Mouse (Mus musculus): ENCODE measurements around the gene Ptprd.
"Not testable (repeated sequence)": the region's sequence is repeated elsewhere in the genome, so short reads cannot be mapped to it uniquely, and the experiment has no call there.

Ptprd gene

GRCm38 (mm10) chr4:77889489-77889888, 322.3 kb downstream of the Ptprd start:
- DNase-seq (ENCODE audit: low read depth, low spot score) = no peak

DNA sequence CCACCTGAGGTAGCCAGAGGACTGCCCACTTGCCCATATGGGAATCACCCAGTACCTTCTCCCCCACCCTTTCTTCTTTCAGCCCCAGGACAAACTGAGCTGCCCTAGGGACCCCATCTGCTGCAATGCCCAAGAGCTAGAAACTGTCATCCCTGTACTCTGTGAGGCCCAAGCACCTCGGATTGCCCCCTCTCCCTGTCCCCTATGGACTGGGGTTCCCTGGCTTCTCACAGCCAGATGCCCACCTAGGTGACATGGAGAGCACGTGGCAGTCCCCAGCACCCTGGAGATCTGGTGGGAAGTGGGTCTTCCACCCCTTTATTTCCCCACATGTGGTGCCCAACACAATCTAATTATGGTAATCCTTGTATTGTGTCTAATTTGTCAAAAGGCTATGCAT, 331.5 kb downstream of the Ptprd start:
- DNase-seq (ENCODE audit: low read depth, low spot score) = no peak

GRCm38 (mm10) chr4:77861269-77861668, 350.5 kb downstream of the Ptprd start:
- peak; percentile 43 for DNase-seq (ENCODE audit: low read depth, low spot score)

GRCm38 (mm10) chr4:77797391-77797790, 414.4 kb downstream of the Ptprd start:
- DNase-seq (ENCODE audit: low read depth, low spot score) = not testable (repeated sequence)

DNA sequence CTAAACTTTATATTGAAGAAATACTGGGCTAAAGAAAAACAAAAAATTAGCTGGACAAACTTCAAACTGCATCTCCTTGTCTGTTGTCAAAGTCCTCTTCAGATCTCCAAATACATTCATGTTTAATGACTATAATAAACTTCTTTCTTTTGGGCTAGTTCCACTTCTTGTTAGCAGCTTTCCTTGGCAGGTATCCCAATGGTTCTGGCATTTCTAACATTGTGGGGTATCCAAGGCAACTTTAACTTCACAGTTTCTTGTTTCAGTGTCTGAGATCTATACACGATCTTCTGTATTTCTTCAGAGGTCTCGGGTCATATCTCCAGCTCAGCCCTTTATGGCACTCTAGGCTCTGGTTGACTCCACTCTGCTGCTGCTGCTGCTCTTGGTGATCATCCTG, 434.5 kb downstream of the Ptprd start:
- peak; percentile 44 for DNase-seq (ENCODE audit: low read depth, low spot score)

GRCm38 (mm10) chr4:77763790-77764189, 448.0 kb downstream of the Ptprd start:
- DNase-seq (ENCODE audit: low read depth, low spot score) = no peak

DNA sequence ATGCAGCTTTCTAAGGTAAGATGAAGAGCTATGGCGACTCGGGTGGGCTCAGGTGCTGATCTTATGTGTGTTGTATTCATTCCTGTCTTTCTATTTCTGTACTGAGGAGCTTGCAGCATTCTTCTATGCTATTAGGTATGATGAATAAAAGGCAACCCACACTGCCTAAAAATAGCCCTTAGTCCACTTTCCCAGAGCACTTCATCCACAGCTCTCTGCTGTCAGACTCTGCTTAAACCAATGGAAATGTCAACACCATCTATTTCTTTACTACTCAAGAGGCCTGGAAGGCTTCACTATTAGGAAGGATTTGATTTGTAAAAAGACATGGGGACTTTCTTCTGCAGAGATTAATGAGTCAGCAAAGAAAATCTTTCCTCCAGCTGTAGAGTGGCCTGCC, 468.4 kb downstream of the Ptprd start:
- DNase-seq (ENCODE audit: low read depth, low spot score) = peak; percentile 43

DNA sequence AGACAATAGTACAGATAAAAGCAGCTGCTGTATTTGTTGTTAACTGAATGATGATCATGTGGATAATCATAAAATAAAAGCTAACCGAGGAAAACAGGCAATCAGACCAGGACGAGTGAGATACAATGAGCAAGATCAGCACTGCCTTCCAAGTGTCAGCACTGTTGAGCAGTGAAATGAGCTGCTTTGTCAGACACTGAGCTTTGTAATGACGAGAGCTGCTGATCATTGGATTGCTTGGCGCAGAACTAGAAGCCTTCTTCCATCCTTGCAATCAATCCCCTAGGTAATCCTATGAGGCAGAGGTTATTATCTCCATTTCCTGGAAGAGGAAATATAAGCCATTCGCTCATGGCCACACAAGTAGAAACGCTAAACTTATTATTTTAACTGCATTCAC, 489.9 kb downstream of the Ptprd start:
- peak; percentile 20 for DNase-seq (ENCODE audit: low read depth, low spot score)

DNA sequence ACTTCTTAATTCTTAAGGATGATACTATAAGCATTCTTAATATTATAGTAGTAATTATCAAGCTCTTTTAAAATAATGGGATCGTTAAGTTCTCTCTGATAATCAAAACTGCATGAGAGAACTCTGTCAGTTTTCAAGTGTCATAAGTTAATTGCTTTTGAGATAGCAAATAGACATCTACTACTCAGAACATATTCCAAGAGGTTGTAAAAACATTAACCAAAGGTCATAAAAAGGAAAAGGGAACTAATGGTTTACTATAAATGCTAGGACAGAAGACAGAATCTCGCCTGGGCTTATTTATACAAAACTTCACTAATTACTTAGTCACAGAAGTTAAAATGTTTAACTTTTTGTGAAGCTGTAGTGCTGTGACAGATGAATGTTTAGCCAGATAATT, 494.0 kb downstream of the Ptprd start:
- DNase-seq (ENCODE audit: low read depth, low spot score) = no peak

DNA sequence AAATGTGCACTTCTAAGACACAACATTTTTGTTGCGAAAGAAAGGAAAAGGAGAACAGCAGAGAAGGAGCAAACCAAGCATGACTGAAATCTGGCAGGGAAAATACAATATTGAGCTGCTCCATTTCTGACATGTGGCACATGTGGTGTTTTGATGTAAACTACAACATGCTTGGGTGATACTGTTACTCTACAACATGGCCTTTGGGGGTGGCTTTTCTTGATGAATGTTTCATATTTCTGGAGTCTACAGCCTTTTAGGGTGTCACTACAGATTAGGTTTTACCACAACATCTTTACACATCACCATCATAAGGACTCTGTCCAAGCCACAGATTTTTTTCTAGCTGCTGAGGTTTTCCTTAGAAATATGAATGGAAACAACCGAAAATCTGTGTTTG, 501.5 kb downstream of the Ptprd start:
- no peak for DNase-seq (ENCODE audit: low read depth, low spot score)

DNA sequence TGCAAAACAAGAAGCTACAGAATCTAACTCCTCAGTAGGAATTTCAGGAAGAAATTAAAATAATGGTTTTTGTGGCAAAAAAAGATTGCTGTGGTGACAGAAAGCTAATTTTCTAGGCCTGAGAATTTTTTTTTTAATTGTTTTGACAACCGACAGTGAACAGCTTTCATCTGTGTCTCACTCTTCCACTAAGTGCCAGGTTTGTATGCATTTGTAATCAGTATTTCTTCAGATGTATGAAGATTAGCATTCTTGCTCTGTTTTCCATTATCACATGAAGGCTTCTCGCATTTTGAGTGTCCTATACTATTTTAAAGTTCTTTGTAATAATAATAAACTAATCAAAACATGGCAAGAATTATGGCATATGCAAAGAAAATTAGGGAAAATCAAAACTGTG, 513.5 kb downstream of the Ptprd start:
- DNase-seq (ENCODE audit: low read depth, low spot score) = no peak

DNA sequence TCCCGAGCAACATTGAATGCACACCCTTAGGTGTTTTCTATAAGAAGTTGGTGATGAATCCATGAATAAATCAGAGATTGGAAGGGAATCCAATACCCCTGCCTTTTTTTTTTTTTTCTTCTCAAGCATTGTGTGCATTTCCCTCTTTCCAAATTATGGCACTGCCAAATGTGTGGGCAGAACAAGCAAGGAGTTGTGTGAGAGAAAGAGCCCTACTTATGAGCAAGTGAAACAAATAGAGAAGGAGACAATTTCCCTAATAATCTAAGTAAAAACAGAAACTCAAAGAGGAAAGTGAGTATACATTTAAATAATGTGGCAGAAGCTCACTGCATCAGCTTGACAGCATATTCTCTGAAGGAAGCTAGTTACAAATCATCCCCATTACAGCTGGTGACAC, 536.0 kb downstream of the Ptprd start:
- DNase-seq (ENCODE audit: low read depth, low spot score) = peak; percentile 55

GRCm38 (mm10) chr4:77664761-77665160, 547.0 kb downstream of the Ptprd start:
- DNase-seq (ENCODE audit: low read depth, low spot score) = no peak

DNA sequence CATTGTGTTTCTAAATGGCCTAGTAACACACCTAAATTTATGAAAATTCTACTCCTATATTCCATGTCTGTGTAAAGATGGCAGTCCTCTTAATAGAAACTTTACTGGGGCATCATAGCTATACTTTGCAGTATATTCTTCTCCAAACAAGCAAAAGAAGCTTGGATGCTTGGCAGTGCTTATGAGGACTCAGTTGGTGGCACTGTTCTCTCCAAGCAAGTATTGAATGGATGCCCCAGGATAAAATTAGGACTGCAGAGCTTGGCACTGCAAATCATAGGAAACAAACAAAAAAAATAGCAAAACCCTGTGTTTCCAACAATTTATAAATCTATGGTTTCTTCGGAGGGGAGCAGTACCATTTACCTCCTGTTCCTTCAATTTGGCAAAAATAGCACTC, 549.5 kb downstream of the Ptprd start:
- peak; percentile 53 for DNase-seq (ENCODE audit: low read depth, low spot score)

- peak; percentile 42 for DNase-seq (ENCODE audit: low read depth, low spot score)
Observed at GRCm38 (mm10) chr4:77655669-77656068, 556.1 kb downstream of the Ptprd start.

DNA sequence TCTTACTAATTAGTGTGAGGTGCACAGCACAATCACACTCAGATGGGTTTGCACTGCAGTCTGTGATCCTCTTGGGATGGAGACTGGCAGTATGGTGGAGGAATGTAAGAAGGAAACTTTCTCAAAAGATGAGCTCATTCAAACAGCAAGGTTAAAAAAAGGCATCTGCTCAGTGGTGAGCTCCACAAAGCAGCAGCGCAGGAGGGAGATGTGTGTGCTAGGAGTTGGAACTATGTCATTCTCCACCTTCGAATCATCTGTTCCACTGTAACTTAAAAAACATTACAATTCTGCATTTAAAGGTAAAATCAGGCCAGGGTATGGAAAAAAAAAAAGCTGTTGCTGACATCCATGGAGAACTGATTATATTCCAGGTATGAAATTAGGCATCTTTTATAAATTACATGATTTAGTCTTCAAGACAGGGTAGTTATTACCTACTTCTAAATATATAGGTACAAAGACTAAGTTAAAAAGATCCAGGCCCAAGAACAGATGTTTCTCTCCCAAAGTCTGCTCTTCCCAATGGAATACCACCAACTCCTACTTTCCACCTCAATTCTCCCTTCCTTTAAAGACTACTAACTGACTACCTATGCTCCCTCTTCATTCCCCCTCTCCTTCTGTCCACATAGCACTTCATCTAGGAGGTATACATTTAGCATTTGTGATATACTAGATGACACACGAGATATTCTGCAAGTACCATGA, 562.0 kb downstream of the Ptprd start:
- peak; percentile 91 for DNase-seq (ENCODE audit: low read depth, low spot score)

DNA sequence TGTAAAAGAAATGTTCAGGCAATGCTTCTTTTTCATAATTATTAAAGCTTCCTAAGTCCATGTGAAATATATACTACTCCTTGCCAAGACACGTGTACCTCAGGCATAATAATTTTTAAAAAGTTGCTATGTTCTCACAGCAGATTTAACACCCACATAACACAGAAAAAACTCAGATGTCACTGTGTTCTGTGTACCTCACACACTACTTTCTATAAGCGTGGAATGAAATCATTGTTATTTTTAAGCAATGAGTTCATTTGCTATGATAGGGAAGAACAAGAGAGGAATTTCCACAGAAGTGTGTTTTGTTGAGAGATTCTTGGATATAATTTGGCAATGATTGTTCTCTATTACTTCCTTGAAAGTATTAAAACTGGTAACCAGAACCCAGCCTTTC, 562.9 kb downstream of the Ptprd start:
- peak; percentile 70 for DNase-seq (ENCODE audit: low read depth, low spot score)

DNA sequence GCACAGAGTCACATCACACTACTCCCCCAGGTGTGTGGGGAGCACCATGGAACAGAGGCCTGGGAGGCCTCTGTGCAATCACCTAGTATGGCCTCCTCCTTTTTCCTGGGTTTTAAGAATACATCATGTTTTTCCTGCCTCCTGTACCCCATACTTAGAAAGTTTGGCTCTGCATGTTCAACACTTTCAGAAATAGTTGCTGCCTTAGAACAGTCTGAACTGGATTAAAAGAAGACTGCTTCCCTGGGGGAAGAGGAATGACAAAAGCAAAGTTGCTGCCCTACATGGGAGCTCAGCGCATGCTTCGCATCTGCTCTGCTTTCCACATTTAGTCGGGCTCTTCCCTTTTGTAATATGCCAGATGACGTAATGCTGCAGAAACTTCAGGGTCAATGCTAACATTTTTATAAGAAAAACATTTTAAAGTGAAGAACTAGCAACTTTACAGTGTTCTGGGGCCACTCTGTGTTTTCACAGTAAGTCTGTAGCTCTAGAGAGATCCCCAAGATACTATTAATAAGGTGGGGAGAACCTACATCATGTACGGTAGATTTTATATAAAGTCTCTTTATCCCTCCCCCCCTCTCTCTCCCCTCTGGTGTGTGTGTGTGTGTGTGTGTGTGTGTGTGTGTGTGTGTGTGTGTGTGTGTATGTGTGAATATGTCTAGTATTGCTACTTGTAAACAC, 564.2 kb downstream of the Ptprd start:
- DNase-seq (ENCODE audit: low read depth, low spot score) = peak; percentile 91

DNA sequence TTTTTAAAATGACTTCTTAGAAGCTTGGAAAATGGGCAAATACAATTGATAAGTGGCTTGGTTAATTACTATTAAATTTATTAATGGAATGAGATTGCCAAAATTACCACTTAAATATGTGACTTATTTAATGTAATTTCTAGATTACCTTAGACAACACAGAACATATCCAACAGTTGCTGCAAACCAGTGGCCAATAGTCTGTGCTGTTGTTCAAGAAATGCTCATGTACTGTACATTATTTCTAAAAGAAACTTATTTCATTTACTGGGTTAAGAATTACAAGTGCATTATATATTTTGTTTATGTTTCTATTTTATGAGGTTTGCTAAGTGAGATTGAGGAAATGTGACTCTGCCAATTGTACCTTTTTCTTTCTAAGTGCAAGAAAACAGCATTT, 567.3 kb downstream of the Ptprd start:
- peak; percentile 17 for DNase-seq (ENCODE audit: low read depth, low spot score)

GRCm38 (mm10) chr4:77640022-77640421, 571.7 kb downstream of the Ptprd start:
- peak; percentile 39 for DNase-seq (ENCODE audit: low read depth, low spot score)

- no peak for DNase-seq (ENCODE audit: low read depth, low spot score)
Observed at GRCm38 (mm10) chr4:77613129-77613528, 598.6 kb downstream of the Ptprd start.

- peak; percentile 73 for DNase-seq (ENCODE audit: low read depth, low spot score)
Observed at GRCm38 (mm10) chr4:77586624-77587023, 625.1 kb downstream of the Ptprd start.

DNA sequence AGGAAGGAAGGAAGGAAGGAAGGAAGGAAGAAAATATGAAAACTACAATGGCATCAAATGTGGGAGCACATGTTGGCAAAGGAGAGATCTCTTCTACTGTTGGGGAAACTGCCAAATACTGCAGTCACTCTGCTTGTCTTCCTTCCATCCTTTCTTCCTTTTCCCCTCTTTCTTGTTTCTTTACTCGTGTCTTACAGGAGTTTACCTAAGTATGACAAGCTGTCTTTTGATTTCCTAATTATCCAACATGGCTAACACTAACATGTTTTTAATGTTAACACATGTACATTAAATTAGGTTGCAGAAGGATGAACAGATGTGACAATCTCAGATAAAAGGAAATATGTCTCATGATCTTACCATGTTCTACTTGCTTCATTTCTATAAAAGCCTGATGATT, 625.5 kb downstream of the Ptprd start:
- no peak for DNase-seq (ENCODE audit: low read depth, low spot score)
